12 mouse cellular contexts compared by ENCODE assay signal in genomic region chr1:92177196-92177595, GRCm38 (mm10). TPM values are rescaled to one million over a fixed set of nuclear protein-coding genes. Genes with fewer than 3 reads are reported as not detected.
DNase-seq lines count a peak whose midpoint lies in the region; ATAC-seq and TF ChIP-seq lines count a peak whose summit lies in the region.
"Had no signal": no experiment of that assay in that cellular context is flagged by ENCODE, and none has a peak within 500 bp of the region (broad histone marks: within the 10 kb centered on the region; RNA-seq: fewer than 3 reads in every experiment).

No protein-coding gene starts in this region.

- no peak for DNase-seq in heart, embryonic 10.5 days (ENCODE audit: low spot score)
- no peak for DNase-seq in heart, postnatal 14 days
- DNase-seq in embryonic facial prominence, embryonic 10.5 days (ENCODE audit: low spot score): peak; percentile 10
- peak; percentile 26 to 42 for DNase-seq in heart, postnatal 10 days
- no peak for DNase-seq in midbrain, embryonic 14.5 days
- no peak for DNase-seq in gastrocnemius, adult 2 months
- no peak for DNase-seq in thymus, adult 2 months
- no peak for DNase-seq in layer of hippocampus, postnatal 10 days (ENCODE audit: low spot score in 2 of 2)
- DNase-seq: kidney, adult 8-10 months; layer of hippocampus, postnatal 36 days had no signal

- TF ChIP-seq POLR2A in thymus, adult 2 months (IDR thresholded peaks at IDR 0.05; ENCODE audit: control insufficient read depth, extremely low read depth, insufficient read depth, low read length, poor library complexity): no peak

- no peak overlapping the region for H3K4me3 ChIP-seq in heart, embryonic 10.5 days
- peak overlapping the region; percentile 86; the same call in 1 of the 2 replicates for H3K4me3 ChIP-seq in embryonic facial prominence, embryonic 10.5 days
- no peak overlapping the region for H3K4me3 ChIP-seq in midbrain, embryonic 14.5 days (replicated peaks; ENCODE audit: low read depth, low read length)
- H3K4me3 ChIP-seq in gastrocnemius, adult 2 months: no peak overlapping the region
- no peak overlapping the region for H3K4me3 ChIP-seq in thymus, adult 2 months (ENCODE audit: control insufficient read depth, insufficient read depth, low read length)
- H3K4me3 ChIP-seq: liver, embryonic 15.5 days; stomach, embryonic 15.5 days had no signal

- ATAC-seq in midbrain, embryonic 14.5 days (ENCODE audit: low FRiP score, low TSS enrichment): no peak

- no peaks in the 10 kb centered on the region for H3K9me3 ChIP-seq in heart, embryonic 10.5 days
- H3K9me3 ChIP-seq in embryonic facial prominence, embryonic 10.5 days: no peaks in the 10 kb centered on the region
- no peaks in the 10 kb centered on the region for H3K9me3 ChIP-seq in midbrain, embryonic 14.5 days (ENCODE audit: control insufficient read depth, low read length)
- H3K9me3 ChIP-seq: liver, embryonic 15.5 days; stomach, embryonic 15.5 days had no signal

- no peaks in the 10 kb centered on the region for H3K27me3 ChIP-seq in heart, embryonic 10.5 days (ENCODE audit: insufficient read depth, poor library complexity, severe bottlenecking)
- no peaks in the 10 kb centered on the region for H3K27me3 ChIP-seq in embryonic facial prominence, embryonic 10.5 days (replicated peaks; ENCODE audit: low read depth, poor library complexity, severe bottlenecking)
- H3K27me3 ChIP-seq in midbrain, embryonic 14.5 days (ENCODE audit: control insufficient read depth, insufficient read depth, low read length): no peaks in the 10 kb centered on the region
- no peaks in the 10 kb centered on the region for H3K27me3 ChIP-seq in thymus, adult 2 months (ENCODE audit: control insufficient read depth, insufficient read depth, low read length)
- H3K27me3 ChIP-seq: liver, embryonic 15.5 days; stomach, embryonic 15.5 days had no signal

- WGBS in heart, embryonic 10.5 days: 71% methylated on average over 3 of the region's 3 CpGs
- 58% methylated on average over 3 of the region's 3 CpGs for WGBS in embryonic facial prominence, embryonic 10.5 days
- 53% methylated on average over 3 of the region's 3 CpGs for WGBS in midbrain, embryonic 14.5 days
- 88% methylated on average over 3 of the region's 3 CpGs for WGBS in thymus, adult 2 months

- intact Hi-C loops in heart, postnatal 14 days (cut with DNase I): loop anchor here (5.0 kb wide), 3 partner anchors 60 to 210 kb away; no protein-coding TSS in a partner anchor
- intact Hi-C loops in heart, postnatal 10 days (cut with DNase I): loop anchor here (5.0 kb wide), 4 partner anchors 65 to 275 kb away; no protein-coding TSS in a partner anchor
- intact Hi-C loops in gastrocnemius, adult 2 months (cut with DNase I): loop anchor here (5.0 to 10.0 kb wide), 4 partner anchors 35 to 278 kb away; no protein-coding TSS in a partner anchor

- peak overlapping the region; percentile 79; the same call in 1 of the 2 replicates for H3K4me2 ChIP-seq in midbrain, embryonic 14.5 days (ENCODE audit: low read length)
- H3K4me2 ChIP-seq: liver, embryonic 15.5 days; stomach, embryonic 15.5 days had no signal

- no peaks in the 10 kb centered on the region for H3K36me3 ChIP-seq in heart, embryonic 10.5 days
- H3K36me3 ChIP-seq in embryonic facial prominence, embryonic 10.5 days (replicated peaks): no peaks in the 10 kb centered on the region; the same call in 1 of the 2 replicates
- no peaks in the 10 kb centered on the region for H3K36me3 ChIP-seq in midbrain, embryonic 14.5 days (ENCODE audit: control insufficient read depth, insufficient read depth, low read length)
- H3K36me3 ChIP-seq in thymus, adult 2 months (ENCODE audit: control insufficient read depth, insufficient read depth, low read length): no peaks in the 10 kb centered on the region
- H3K36me3 ChIP-seq: liver, embryonic 15.5 days; stomach, embryonic 15.5 days had no signal

- H3K27ac ChIP-seq in heart, embryonic 10.5 days: peak overlapping the region; percentile 0; the same call in 1 of the 2 replicates
- peak overlapping the region; percentile 51; the same call in 1 of the 2 replicates for H3K27ac ChIP-seq in embryonic facial prominence, embryonic 10.5 days (replicated peaks)
- no peak overlapping the region for H3K27ac ChIP-seq in midbrain, embryonic 14.5 days (replicated peaks; ENCODE audit: low read depth, low read length)
- no peak overlapping the region for H3K27ac ChIP-seq in gastrocnemius, adult 2 months
- H3K27ac ChIP-seq in thymus, adult 2 months (ENCODE audit: control insufficient read depth, insufficient read depth, low read length): no peak overlapping the region
- H3K27ac ChIP-seq: liver, embryonic 15.5 days; stomach, embryonic 15.5 days had no signal

- H3K9ac ChIP-seq in midbrain, embryonic 14.5 days (replicated peaks; ENCODE audit: low read length): no peak overlapping the region
- H3K9ac ChIP-seq: liver, embryonic 15.5 days; stomach, embryonic 15.5 days had no signal

- peaks cover 48% of the 10 kb centered on the region for H3K4me1 ChIP-seq in heart, embryonic 10.5 days
- H3K4me1 ChIP-seq in embryonic facial prominence, embryonic 10.5 days: peaks cover 54% of the 10 kb centered on the region
- H3K4me1 ChIP-seq in midbrain, embryonic 14.5 days (ENCODE audit: control insufficient read depth, insufficient read depth, low read length): peaks cover 32% of the 10 kb centered on the region
- H3K4me1 ChIP-seq in thymus, adult 2 months (replicated peaks; ENCODE audit: control insufficient read depth, insufficient read depth, low read length): peaks cover 54% of the 10 kb centered on the region

- no peak for TF ChIP-seq CTCF in gastrocnemius, adult 2 months (IDR thresholded peaks at IDR 0.05)
- no peak for TF ChIP-seq CTCF in thymus, adult 2 months (IDR thresholded peaks at IDR 0.05; ENCODE audit: borderline replicate concordance, control insufficient read depth, extremely low read depth, insufficient read depth, low read length, poor library complexity)

RNA-seq across cellular contexts. Expression of gene Hdac4, which starts 18.3 kb away (rescaled TPM):
- polyA plus RNA-seq in heart, embryonic 10.5 days (2016; fragmentation: Nextera tagmentation; extraction: Ambion mirVana): 9.7 and 14.2 TPM in 2 replicates
- total RNA-seq in heart, postnatal 14 days (2021): 10 to 100 TPM; 35.4 to 36.2 TPM
- 20.8 and 21.6 TPM in 2 replicates for polyA plus RNA-seq in embryonic facial prominence, embryonic 10.5 days (2016; fragmentation: Nextera tagmentation; extraction: Ambion mirVana)
- total RNA-seq in heart, postnatal 10 days (2021): 10 to 100 TPM; 37.2 to 39.9 TPM
- polyA plus RNA-seq in midbrain, embryonic 14.5 days (2014; fragmentation: Nextera tagmentation; extraction: Ambion mirVana): 22.7 and 27.0 TPM in 2 replicates
- 10 to 100 TPM; 41.8 to 66.3 TPM for total RNA-seq in gastrocnemius, adult 2 months (2021)
- 33.2 and 45.0 TPM in 2 replicates for polyA plus RNA-seq in thymus, adult 2 months (2012; rRNA removed)
- 10 to 100 TPM; 82.4 to 96.9 TPM for total RNA-seq in layer of hippocampus, postnatal 10 days (2021)

Comparison
In these comparisons a context has a peak if more than half of its experiments do, and no peak if none do; other contexts are left out.
1. DNase-seq: peak in embryonic facial prominence, embryonic 10.5 days (single experiment) and heart, postnatal 10 days (2 of 2); none in heart, embryonic 10.5 days (single experiment), heart, postnatal 14 days (0 of 2), midbrain, embryonic 14.5 days (single experiment), gastrocnemius, adult 2 months (single experiment), thymus, adult 2 months (single experiment) and layer of hippocampus, postnatal 10 days (0 of 2).
2. H3K27ac ChIP-seq: peak in heart, embryonic 10.5 days (single experiment) and embryonic facial prominence, embryonic 10.5 days (single experiment); none in midbrain, embryonic 14.5 days (single experiment), gastrocnemius, adult 2 months (single experiment) and thymus, adult 2 months (single experiment).